Mouse (Mus musculus) liver, embryonic 11.5 days (tissue): ENCODE data around the gene Epb41l2. TPM values are rescaled to one million over a fixed set of nuclear protein-coding genes. Genes with fewer than 3 reads are reported as not detected.
A peak's percentile ranks its signal among the peaks of the same experiment; 100 is the strongest.

Experiments used
- ATAC-seq: fragments of 200-750 bp; cut with Nextera tagmentation; replicated peaks from 2 replicates; pipeline ENCODE4 v1.8.0; 2017; ENCODE audit warnings: moderate number of reproducible peaks, mild to moderate bottlenecking, moderate TSS enrichment, moderate library complexity; ENCODE audit not compliant: low FRiP score
- DNase-seq: peaks from one replicate; pipeline ENCODE4 v3.0.0-alpha.2; 2017; ENCODE audit warnings: low spot score
- H3K27ac ChIP-seq: fragments of 300-500 bp; sonication (generic); 2 replicates; pipeline ENCODE4 v1.5.1; 2014; ENCODE audit warnings: mild to moderate bottlenecking, low read depth, low read length, control low read depth
- H3K27me3 ChIP-seq: fragments of 300-500 bp; sonication (generic); replicated peaks from 2 replicates; pipeline ENCODE4 v1.6.1; 2014; ENCODE audit warnings: low read length, mixed read lengths; ENCODE audit not compliant: control insufficient read depth, insufficient read depth
- H3K36me3 ChIP-seq: fragments of 300-500 bp; sonication (generic); 2 replicates; pipeline ENCODE4 v1.6.1; 2014; ENCODE audit warnings: mild to moderate bottlenecking, low read length, moderate library complexity, mixed read lengths; ENCODE audit not compliant: control insufficient read depth, insufficient read depth
- H3K4me1 ChIP-seq: fragments of 300-500 bp; sonication (generic); replicated peaks from 2 replicates; pipeline ENCODE4 v1.6.1; 2014; ENCODE audit warnings: low read length, mixed read lengths; ENCODE audit not compliant: control insufficient read depth, insufficient read depth
- H3K4me2 ChIP-seq: fragments of 300-500 bp; sonication (generic); 2 replicates; pipeline ENCODE4 v1.6.1; 2014; ENCODE audit warnings: mild to moderate bottlenecking, control low read depth, moderate library complexity
- H3K4me3 ChIP-seq: fragments of 300-500 bp; sonication (generic); 2 replicates; pipeline ENCODE4 v1.5.1; 2014; ENCODE audit warnings: low read depth, low read length, control low read depth
- H3K9ac ChIP-seq: fragments of 300-500 bp; sonication (generic); 2 replicates; pipeline ENCODE4 v1.6.1; 2014; ENCODE audit warnings: low read depth, low read length, control low read depth
- H3K9me3 ChIP-seq: fragments of 300-500 bp; sonication (generic); 2 replicates; pipeline ENCODE4 v1.6.1; 2016; ENCODE audit warnings: low read length, inconsistent platforms, mixed read lengths; ENCODE audit not compliant: control insufficient read depth
- WGBS: fragments of 180-500 bp; shearing (Covaris S2); extraction: QIAGEN DNeasy Blood & Tissue Kit; methylation state at CpG from one replicate; pipeline ENCODE4 v1.1.7; 2014; 5-methylcytosine and 5-hydroxymethylcytosine counted together
- polyA plus RNA-seq: library from polyadenylated mRNA; unstranded; fragments of >200 nt; fragmentation: Nextera tagmentation; extraction: Ambion mirVana; gene quantifications from 2 replicates; pipeline ENCODE4 v1.2.1, GENCODE M21; 2014

Gene Epb41l2
- 29.6 and 31.1 TPM in 2 replicates for polyA plus RNA-seq

DNA sequence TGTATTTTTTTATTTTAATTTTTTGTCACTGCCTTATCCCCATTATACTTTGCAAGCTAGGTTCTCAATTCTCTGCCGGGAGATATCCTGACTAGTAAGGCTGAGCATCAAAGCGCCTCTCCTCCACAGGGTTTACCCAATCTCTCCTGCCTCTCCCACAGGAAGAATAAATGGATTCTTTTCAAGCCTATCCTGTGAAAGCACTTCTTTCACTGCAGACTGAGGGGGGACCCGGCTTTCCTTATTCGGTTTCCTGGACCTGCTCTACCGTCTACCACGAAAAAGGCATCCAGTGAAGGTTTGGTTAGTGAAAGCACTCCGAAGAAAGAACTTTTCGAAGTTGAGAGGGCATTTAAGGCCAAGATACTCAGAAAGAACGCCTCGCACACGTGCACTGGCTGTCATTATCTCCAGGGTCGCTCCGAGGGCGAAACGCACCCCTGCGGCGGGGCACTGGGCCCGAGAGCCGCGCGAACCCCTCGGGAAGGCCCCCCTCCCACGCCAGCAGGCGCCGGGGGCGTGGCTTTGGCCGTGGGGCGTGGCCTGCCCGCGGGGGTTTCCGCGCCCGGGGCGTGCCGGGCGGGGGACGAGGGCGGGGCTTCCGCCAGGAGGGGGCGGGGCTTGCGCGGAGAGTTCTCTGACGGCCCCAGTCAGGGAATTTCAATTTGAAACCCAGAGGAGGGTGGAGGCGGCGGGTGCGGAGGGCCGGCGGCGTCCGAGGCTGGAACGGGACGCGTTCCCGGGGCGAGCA, at the start of gene Epb41l2:
Gene Epb41l2 (plus strand): TSS at position 591 of the 751 bp plus-strand sequence.
- WGBS = under 1% methylated on average over 47 of the region's 55 CpGs
- Histone ChIP-seq H3K4me3 (peak within 1 kb of the TSS; percentile 95), H3K4me2 (peak within 1 kb of the TSS; percentile 76), H3K27ac (peak within 1 kb of the TSS; percentile 68), H3K36me3 (no peaks in the 10 kb centered on the region), H3K9me3 (no peaks in the 10 kb centered on the region), H3K27me3 (no peaks in the 10 kb centered on the region), H3K9ac (peak within 1 kb of the TSS; percentile 83), H3K4me1 (no peaks in the 10 kb centered on the region; the same call in none of the 2 replicates)
- peak; percentile 95 for ATAC-seq
- peak; percentile 94 for DNase-seq

DNA sequence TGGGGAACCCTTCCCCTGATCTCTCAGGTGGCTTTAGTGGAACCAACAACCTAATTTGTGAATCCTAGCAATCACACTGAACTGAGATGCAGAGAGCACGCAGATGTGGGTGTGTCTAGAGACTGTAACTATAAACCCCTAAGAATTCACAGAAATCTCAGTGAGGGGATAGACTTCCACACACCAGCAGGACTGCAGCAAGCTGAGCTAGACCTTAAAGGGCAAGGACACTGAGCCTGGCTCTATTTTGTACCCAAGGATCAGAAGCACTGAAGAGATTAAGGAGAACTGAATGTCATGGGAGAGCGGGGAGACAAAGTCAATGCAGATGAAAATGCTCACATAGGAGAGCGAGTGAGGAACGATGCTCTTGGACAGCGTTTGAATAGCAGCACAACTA, 49.6 kb upstream of the Epb41l2 start:
- Histone ChIP-seq H3K27ac (no peak overlapping the region), H3K9ac (no peak overlapping the region), H3K36me3 (no peaks in the 10 kb centered on the region), H3K27me3 (no peaks in the 10 kb centered on the region), H3K4me3 (no peak overlapping the region), H3K9me3 (no peaks in the 10 kb centered on the region), H3K4me1 (no peaks in the 10 kb centered on the region; the same call in 1 of the 2 replicates), H3K4me2 (no peak overlapping the region)
- DNase-seq (no peak), ATAC-seq (no peak)
- 87% methylated on average over 5 of the region's 5 CpGs for WGBS

DNA sequence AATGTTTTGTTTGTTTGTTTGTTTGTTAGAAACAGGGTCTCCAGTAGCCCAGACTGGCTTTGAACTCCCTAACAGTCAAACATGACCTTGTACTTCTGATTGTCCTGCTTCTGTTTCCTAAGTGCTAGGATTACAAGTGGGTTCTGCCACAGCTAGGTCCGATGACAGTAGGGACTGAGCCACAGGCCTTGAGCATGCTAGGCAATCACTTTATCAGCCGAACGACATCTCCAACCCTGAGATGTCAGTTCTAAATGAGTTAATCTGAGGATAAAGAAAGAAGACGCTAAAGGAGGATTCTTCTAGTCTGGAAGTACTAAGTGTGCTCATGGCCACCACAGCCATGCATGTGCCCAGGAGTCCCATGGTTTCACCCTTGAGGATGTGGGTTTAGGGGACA, 48.9 kb upstream of the Epb41l2 start:
- Histone ChIP-seq H3K27ac (no peak overlapping the region), H3K27me3 (no peaks in the 10 kb centered on the region), H3K9me3 (no peaks in the 10 kb centered on the region), H3K4me1 (no peaks in the 10 kb centered on the region; the same call in 1 of the 2 replicates), H3K36me3 (no peaks in the 10 kb centered on the region), H3K4me2 (no peak overlapping the region), H3K9ac (no peak overlapping the region), H3K4me3 (no peak overlapping the region)
- no peak for DNase-seq
- 73% methylated on average over 4 of the region's 4 CpGs for WGBS
- no peak for ATAC-seq

DNA sequence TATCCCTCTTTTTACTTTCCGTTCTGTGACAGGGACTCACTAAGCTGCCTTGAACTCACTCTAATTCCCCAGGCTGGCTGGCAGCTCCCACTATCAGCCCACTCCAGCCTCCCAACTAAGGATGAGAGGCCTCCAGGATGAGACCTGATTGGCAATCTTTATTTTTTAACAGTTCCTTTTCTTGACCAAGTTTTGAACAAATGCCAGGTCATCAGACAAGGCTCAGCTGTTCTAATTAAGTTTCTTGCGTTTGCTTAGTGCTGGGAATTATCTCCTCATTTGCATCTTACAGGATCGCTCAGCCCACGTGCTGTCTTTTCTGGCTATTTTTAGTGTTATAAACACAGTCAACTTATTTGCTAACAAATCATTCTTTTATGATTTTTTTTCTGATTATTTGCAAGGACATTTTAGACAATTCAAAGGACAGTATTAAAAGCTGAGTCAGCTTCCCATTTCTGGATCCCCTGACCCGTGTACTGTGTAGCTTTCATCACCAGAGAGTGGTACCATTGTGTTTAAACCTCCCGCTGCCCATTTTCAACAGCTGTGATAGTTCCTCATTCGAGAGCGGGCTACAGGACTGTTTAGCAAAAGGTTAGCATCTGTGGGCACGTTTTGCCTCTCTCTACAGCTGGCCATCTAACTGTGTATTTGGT, 47.9 kb upstream of the Epb41l2 start:
- 58% methylated on average over 9 of the region's 9 CpGs for WGBS

DNA sequence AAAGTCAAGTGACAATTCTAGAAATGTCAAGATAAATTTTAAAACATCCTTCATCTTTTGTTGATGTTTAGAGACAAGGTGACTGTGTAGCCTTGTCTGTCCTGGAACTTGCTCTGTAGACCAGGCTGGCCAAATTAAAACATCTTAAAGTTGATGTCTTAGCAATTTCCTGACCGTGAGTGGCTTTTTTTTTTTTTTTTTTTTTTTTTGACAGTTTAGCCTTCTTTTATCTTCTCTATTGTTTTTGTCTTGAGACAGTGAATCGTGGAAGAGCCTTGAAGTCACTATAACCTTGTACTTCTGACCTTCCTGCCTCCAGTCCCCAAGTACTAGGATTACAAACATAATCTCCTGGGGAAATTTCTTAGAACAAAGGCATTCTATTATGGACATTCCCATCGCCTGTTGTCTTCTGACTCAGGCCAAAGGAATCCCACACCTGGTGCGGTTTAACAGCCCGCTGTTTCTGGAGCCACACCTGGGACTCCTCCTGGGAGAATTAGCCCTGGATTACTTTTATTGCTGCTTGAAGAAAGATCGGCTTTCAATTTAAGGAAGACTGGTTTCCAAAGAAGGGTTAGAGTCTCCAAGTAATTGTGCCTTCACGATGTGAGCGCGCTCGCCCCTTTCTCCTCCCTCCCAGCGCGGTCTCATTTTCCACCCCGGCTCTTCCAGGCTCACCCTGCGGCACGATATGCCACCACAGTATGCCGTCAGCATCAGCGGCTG, 45.6 kb upstream of the Epb41l2 start:
- no peak overlapping the region for H3K4me2 ChIP-seq
- no peak for ATAC-seq
- 31% methylated on average over 17 of the region's 17 CpGs for WGBS
- H3K9ac ChIP-seq = no peak overlapping the region
- no peaks in the 10 kb centered on the region for H3K9me3 ChIP-seq
- no peaks in the 10 kb centered on the region for H3K36me3 ChIP-seq
- H3K27ac ChIP-seq = no peak overlapping the region
- DNase-seq = no peak
- H3K27me3 ChIP-seq = no peaks in the 10 kb centered on the region
- no peak overlapping the region for H3K4me3 ChIP-seq
- H3K4me1 ChIP-seq = no peaks in the 10 kb centered on the region; the same call in 1 of the 2 replicates

More for the DNA sequence above, 47.9 kb upstream of the Epb41l2 start:
- H3K4me1 ChIP-seq = no peaks in the 10 kb centered on the region; the same call in 1 of the 2 replicates
- ATAC-seq = no peak
- no peaks in the 10 kb centered on the region for H3K36me3 ChIP-seq
- H3K9me3 ChIP-seq = no peaks in the 10 kb centered on the region
- no peak overlapping the region for H3K4me3 ChIP-seq
- H3K27me3 ChIP-seq = no peaks in the 10 kb centered on the region
- no peak overlapping the region for H3K9ac ChIP-seq
- DNase-seq = no peak
- no peak overlapping the region for H3K4me2 ChIP-seq
- no peak overlapping the region for H3K27ac ChIP-seq

DNA sequence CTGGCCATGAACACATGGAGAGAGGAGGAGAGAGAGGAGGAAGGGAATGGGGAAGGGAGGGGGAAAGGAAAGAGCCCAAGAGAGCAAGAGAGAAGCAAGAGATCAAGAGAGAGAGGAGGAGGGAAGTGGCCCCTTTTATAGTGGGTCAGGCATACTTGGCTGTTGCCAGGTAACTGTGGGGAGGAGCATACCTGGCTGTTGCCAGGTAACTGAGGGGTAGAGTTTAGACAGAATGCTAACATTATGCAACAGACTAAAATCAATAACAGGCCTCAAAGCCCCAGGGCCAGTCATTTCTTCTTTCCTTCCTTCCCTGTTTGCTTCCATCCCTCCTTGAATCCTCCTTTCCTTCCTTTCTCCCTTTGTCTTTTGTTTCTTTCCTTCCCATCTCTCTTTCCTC, 41.9 kb upstream of the Epb41l2 start:
- Histone ChIP-seq H3K27ac (no peak overlapping the region), H3K9me3 (no peaks in the 10 kb centered on the region), H3K4me3 (no peak overlapping the region), H3K27me3 (no peaks in the 10 kb centered on the region), H3K36me3 (no peaks in the 10 kb centered on the region), H3K4me2 (no peak overlapping the region), H3K4me1 (no peaks in the 10 kb centered on the region; the same call in 1 of the 2 replicates), H3K9ac (no peak overlapping the region)
- ATAC-seq (no peak), DNase-seq (no peak)

DNA sequence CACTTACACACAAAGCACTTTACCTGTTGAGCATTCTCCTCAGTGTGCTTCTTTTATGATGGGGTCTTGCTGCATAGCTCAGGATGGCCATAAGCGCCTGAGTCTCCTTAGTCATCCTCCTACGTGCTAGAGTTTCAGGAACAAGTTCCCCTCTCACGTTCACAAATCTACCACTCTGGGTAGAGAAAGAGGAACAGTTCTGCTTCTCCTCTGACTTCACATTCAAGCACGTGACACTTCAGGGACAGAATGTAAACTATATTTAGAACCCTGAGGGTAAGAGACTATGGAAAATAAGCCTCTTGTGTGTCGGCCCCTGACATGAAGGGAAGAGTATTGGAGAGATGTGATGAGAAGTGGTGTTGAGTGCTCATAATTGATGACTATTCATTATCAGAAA, 41.2 kb upstream of the Epb41l2 start:
- Histone ChIP-seq H3K27ac (no peak overlapping the region), H3K36me3 (no peaks in the 10 kb centered on the region), H3K4me2 (no peak overlapping the region), H3K9me3 (no peaks in the 10 kb centered on the region), H3K27me3 (no peaks in the 10 kb centered on the region), H3K4me1 (no peaks in the 10 kb centered on the region), H3K4me3 (no peak overlapping the region), H3K9ac (no peak overlapping the region)
- ATAC-seq (no peak), DNase-seq (no peak)
- 50% methylated on average over 5 of the region's 5 CpGs for WGBS

DNA sequence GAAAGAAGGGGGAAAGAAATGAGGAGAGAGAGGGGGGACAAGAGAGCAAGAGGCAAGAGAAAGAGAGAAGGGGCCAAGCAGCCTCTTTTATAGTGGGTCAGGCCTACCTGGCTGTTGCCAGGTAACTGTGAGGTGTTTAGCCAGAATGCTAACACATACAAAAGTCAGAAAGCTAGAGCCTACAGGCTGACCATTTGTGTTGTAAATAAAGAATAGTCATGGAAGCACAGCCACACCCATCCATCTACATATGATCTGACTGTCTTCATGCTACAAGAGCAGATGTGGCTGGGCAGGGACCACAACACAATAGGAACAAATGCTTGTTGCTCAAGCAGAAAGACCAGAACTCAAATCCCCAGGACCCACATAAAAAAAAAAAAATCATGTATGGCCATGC, 40.1 kb upstream of the Epb41l2 start:
- Histone ChIP-seq H3K9ac (no peak overlapping the region), H3K36me3 (no peaks in the 10 kb centered on the region), H3K4me1 (no peaks in the 10 kb centered on the region), H3K4me3 (no peak overlapping the region), H3K27me3 (no peaks in the 10 kb centered on the region), H3K9me3 (no peaks in the 10 kb centered on the region), H3K27ac (no peak overlapping the region), H3K4me2 (no peak overlapping the region)
- ATAC-seq = no peak
- no peak for DNase-seq
